Mouse (Mus musculus) right cerebral cortex, postnatal 25 days (tissue): ENCODE results near the gene Wwc1.

Experiments used
- DNase-seq: peaks from one replicate; pipeline ENCODE4 v3.0.0; 2022

The Wwc1 gene

DNA sequence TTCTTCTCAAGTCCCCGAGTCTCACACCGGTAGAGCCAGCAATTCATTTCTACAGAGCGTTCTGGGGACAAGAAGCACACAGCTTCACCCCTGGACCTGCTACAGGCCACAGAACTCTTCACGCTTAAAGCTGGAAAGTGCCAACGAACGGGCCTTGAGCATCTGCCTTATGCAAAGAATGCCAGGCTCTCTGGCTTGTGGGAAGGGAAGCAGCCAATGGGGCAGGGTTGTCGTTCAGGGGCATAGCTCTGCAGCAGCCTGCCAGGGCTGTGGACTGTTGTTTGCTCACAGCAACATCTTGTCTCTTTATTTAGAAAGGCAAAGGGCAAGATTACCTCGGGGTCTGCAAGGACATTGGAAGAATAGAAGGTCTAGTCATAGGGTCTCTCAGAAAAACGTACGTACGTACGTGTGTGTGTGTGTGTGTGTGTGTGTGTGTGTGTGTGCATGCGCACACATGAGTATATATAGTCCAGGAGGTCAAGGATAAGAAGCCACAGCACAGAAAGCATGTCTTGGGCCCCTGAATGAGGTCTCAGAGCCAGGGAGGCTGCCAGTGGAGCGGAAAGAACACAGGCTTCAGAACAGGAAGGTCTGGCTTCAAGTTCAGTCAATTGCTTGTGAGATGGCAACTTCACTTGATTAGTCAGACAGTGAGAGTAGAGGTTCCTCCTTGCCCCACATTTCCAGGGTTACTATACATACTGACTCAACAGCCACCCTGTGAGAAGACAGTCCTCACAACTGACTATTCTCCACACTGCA is 48.0 kb downstream of the Wwc1 start:
- DNase-seq: no peak

DNA sequence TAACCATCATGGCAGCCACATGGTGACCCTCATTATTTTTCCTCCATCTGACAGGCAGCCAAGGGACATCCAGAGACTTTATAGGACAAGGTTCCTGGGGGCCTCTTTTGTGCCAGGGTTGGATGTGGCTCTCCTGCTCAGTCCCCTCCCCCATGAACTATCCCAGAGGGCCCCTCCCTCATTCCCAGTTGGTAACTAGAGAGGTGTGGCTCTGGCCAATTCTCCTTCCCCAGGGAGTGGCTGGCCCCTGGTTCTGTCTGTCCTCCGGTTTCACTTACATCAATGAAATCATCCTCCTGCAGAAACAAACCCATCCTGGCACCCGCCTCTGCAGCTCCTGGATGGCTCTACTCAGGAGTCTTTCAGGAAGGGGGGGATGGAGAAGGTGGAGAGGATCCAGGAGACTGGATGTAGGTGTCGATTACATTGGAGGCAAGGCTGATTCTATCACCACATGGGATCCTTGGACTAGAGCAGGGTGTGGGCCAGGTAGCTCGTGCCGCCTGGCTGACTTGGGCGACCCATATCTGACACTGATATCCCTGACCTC is 49.7 kb downstream of the Wwc1 start:
- no peak for DNase-seq

DNA sequence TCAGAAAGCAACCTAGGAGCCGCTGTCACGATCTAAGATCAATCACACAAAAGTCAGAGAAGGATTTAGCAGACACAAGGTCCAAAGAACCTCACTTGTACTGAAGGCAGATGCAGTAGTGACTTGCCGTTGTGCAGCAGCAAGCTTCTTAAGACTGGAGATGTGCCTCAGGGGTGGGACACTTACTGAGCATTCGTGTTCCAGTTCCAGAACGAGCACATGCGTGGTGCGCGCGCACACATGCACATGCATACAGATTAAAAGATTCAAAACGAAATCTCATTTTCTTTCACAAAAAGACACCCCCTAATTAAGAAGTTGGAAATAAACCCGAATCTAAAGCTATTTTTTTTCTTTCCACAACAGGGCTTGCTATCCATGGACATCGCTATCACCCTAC is 51.9 kb downstream of the Wwc1 start:
- no peak for DNase-seq

DNA sequence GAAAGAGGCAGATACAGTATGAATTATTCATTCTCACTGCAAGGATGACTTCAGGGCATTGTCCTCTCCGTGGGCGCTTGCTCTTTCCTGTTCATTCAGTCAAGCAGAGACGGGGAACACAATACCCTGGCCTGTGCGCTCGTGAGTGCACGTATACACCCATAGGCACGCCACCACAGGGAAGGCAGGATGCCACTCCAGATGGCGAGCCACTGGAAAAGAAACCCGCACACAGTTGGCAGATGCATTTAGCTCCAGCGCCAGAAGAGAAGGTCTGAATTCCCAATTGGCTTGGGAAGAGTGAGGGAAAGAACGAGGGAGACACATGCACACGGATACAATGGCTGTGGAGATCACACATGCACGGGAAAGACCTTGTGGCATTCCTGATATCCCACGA is 53.0 kb downstream of the Wwc1 start:
- DNase-seq: peak; percentile 70

DNA sequence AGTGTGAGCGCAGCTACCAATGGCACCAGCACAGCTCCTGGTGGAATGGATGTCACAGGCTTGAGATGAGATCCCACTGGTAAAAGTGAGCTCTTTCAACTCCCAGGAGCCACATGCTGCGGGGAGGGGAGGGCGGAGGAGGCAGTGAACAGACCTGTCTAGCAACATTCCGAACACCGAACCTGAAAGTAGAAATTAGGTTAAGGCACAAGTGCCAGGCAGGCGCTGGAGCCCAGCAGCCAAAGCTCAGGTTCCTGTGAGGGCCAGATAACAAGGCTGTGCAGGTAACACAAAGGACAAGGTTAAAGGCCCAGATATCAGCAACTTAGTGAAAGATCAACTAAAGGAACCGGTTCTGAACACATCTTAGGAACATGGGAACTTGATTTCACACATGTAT is 54.7 kb downstream of the Wwc1 start:
- DNase-seq: no peak

DNA sequence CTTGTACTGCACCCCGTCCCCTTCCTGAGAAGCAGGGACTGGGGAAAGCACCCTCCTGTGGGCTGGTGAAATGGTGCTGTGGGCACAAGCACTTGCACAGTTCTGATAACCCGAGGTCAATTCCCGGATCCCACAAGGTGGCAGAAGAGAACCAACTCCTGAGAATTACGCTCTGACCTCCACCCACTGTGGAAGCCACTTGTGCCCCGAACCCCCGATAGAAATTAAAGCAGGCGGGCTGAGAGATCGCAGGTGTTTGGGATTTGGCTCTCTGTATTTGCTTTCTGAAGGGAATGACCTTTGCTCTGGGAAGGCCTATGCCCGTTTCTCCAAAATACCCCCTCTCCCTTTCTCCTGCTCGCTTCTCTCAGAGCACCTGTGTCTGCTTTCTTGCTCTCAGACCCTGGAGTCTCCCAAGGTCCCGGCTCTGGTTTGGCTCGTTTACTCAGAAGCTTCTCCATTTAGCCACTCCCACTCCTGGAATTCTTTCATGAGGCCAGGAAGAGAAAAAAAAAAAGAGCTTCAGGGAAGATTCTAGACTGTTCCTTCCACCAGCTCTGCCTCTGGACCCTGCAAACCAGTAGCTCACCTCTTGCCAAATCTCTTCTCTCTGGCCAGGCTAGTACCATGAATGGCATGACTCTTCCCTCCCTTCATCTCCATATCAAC is 58.0 kb downstream of the Wwc1 start:
- no peak for DNase-seq

DNA sequence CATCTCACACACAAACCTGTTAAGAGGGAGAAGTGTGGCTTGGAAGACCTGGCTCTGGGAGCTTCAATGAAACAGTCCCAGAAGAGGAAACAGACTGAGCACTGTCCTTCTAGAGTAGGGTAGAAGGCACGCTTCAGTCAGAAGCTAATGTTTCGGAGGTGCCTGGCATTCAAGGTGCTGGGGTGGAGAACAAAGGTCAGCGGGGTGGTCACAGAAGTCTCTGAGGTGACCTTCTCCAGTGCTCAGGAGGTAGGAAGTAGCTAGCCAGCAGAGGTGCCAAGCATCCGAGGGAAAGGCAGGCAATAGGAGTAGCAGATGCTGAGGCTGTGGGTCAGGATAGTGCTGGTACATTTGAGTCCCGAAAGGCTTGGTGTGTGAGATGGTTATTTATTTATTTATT is 59.6 kb downstream of the Wwc1 start:
- DNase-seq: no peak

DNA sequence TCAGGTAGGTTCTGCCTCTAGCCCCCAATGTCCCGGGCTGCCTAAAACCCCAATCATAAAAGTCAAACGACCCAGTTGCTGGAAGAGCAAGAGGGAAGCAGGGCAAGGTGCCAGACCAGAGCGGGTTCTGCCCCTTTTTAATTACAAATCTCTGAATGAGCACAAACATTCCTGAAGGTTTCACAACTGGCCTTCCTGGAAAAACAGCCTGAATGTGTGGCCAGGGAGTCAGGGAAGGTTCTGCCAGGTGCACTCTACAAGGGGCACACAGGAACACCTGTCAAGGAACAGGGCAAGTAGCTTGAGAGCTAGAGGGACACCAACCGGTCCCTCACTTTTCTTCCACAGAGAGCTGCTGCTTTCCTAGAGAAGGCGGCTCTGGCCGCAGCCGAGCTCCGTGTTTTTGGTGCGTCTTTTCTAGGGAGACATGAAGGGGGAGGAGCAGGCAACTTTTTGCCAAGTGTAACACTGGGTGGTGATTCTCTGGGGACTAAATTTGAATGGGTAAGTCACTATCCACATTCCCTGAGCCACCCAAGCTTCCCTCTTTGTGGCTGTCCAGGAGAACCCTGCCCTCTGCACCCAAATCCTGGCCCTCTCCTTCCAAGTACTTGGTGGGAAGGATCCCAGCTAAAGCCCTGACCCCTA is 60.3 kb downstream of the Wwc1 start:
- DNase-seq: no peak

DNA sequence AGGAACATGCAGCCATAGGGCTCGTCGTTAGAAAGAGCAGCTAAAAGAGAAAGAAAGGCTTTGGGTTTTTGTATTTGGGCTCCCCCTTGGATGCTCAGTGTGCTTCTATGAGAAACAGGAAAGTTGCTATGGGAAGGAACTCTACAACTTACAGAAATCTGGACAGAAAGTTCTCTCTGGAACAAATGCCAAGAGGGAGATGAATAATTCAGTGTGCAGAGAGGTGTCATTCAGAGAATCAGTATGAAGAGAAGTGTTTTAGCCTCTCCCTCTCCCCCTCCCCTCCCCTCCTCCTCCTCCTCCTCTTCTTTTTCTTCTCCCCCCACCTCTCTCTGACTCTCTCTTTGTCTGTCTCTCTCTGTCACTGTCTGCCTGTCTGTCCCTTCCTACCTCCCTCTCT is 60.9 kb downstream of the Wwc1 start:
- no peak for DNase-seq

DNA sequence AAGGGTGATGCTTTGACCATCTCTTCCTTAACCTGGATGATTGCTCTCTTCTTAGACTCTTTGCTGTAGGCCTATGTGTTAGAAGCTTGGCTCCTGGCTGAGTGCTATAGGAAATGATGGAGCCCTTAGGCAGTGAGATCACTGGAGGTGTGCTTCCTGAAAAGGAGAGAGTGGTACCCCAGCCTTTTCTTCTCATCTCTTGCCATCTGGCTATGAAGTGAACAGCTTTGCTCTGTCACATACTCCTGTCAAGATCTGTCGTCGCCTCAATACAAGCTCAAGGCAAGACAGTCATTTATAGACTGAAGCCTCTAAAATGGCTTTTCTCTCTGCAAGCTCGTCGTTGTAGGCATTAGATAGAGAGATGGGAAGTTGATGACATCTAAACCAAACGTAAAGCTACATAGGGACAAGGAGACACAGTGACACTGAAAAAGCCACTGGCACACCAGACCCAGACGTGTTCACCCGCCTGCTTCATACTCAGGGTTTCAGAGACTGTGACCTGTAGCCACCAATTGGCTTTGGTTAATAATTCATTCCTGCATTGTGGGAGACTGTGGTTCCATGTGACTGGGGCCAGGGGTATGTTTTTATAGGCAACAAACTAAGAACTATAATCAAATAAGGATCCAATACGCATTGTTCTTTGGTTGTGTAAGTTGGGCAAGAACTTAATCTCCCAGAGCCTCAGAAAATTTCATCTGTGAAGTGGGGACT is 63.7 kb downstream of the Wwc1 start:
- no peak for DNase-seq

DNA sequence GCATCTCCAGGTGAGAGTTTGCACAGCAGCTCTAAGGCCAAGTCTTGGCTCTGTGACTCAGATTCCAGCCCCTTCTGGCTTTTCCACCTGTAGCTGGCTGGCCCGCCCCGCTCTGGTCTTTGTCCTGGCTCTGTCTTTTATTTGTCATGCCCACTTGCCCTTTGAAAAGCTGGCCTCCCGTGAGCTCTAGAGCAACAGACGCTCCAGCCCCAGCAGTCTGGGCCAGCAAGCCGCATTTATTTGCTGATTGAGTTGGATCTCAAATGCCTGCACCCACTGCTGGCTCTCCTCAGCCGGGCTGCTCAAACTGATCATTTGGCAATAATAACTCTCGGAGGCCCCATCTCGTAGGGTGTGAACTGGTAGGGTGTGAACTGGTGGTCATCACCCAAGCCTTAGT is 64.8 kb downstream of the Wwc1 start:
- no peak for DNase-seq

DNA sequence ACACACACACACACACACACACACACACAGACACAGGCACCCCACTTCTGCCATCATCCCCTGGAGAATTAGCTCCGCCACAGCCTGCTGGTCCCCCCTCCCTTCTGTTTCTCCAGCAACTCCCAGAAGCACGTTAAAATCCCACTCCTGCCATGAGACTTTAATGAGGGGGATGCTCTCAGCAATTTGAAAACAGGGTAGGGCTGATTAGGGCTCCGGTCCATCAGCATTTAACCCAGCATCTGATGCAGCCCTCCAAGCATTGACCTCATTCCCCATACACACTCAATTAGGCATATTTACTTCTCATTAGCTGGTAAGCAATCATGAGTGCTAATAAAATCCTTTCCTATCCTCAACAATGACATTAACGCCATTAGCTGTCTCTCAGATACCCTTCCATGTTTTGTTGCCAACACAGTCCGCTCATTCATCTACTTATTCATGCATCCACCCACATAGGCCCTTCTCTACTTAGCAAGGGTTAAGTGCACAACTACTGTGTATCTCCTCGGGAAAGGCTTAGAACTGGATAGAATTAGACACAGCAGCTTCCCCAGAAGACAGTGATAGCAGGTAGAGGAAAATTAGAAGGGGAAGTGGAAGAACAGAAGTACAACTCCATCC is 66.8 kb downstream of the Wwc1 start:
- no peak for DNase-seq

DNA sequence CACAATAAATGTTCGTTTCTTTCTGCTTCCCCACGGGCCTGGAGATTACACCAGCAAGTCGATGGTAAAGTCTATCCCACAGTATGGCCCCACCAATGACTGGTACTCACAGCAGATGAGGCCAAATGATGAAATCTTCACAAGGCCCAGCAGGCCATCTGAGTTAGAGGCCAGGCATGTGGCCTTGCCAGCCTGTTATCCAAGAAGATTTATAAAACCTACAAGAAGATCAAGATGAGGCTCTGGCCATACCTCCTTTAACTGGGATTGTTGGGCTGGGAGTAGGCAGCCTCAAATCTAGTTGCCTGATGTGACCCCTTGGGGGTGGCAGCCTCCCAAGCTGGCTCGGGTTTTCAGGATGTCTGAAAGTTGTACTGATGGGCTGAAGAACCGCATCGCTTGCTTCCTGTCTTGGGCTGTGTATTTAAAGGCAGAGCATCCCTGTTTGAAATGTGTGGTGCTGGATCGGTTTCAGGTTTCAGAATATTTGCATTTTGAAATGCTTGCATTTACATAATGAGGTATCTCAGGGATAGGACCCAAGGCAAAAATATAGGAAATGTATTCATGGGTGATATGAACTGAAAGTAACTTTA is 75.3 kb downstream of the Wwc1 start:
- DNase-seq: no peak

DNA sequence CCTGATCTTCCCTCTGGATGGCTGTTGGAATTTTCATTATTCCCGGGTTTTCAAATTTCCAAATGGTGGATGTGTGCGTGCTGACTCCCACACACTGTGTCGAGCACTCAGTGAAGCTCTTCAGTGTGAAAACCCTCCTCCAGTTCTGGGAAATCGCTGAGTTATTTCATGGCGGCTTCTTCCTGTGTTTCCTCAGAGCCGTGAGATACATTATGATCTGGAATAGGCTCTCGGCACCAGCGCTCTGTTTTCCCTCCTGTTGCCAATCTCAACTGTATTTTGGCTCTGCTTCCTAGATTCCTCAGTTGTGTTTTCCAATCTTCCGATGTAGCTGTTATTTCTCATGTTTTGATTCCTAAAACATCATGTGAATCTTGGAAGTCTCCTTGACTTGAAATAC is 77.2 kb downstream of the Wwc1 start:
- peak; percentile 37 for DNase-seq

DNA sequence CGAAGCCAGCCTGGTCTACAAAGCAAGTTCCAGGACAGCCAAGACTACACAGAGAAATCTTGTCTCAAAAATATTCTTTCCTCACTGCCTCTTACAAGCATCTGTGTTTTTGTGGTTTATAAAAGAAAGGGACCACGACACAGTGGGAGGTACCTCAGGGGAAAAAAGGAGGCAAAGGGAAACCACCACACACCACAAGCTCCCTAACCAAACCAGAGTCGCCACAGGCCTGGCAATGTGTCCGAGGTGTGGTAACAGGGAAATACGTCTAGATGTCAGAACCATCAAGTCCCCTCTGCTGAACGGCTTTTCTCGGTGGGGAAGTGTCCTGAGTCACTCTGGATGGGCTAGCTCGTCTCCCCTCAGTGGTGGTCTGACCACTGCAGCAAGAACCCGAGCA is 80.4 kb downstream of the Wwc1 start:
- no peak for DNase-seq

DNA sequence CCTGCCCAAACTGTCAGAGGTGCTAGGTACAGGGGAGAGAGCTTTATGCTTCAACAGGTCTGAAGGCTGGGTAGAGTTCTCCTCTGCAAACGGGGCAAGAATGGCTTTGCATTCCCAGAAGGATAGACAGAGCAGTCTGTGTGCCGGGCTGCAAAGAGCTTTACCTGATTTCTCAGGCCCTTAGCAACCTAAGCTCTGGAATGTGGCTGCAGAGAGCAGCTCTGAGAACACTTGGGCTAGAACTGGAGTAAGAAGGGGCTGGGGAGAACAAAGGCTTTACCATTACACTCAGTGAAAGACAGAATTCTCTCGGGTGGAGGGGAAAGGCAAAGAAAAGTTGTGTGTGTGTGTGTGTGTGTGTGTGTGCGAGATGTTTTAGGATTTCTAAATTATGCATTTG is 86.9 kb downstream of the Wwc1 start:
- no peak for DNase-seq

DNA sequence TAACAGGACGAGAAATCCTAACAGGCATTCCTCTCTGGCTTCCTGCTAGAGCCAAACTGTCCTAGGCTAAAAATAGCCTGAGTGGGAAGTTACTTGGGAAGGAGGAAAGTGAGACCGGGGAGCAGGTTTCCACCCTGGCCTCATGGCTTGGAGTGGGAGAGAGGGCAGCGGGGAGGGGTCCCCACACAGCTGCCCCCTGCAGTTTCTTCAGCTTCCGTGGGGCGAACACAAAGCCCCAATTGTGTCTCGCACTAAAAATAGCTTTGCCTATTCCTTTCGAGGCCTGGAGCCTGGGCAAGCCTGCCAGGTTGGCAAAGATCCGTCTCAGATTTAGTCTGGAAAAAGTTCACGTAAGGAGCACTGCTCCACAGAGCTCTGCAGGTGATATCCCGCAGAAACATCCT is 87.3 kb downstream of the Wwc1 start:
- peak; percentile 48 for DNase-seq

DNA sequence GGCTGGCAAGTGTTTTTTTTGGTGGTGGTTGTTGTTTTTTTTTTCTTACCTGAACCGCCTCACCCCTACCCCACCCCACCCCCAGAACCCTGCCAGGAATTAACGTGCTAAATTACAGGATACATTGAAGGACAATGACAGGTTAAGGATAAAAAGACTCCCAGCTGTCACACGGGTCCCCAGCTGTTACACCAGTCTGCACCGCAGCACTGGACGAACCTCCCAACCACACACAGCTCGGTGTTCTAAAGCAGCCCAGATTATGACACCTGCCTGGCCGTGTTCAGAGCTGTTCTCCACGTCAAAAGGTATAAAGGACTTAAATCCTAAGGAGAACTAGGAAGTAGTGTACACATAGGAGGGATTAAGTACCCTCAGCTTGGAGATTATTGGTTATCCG is 88.0 kb downstream of the Wwc1 start:
- DNase-seq: no peak

DNA sequence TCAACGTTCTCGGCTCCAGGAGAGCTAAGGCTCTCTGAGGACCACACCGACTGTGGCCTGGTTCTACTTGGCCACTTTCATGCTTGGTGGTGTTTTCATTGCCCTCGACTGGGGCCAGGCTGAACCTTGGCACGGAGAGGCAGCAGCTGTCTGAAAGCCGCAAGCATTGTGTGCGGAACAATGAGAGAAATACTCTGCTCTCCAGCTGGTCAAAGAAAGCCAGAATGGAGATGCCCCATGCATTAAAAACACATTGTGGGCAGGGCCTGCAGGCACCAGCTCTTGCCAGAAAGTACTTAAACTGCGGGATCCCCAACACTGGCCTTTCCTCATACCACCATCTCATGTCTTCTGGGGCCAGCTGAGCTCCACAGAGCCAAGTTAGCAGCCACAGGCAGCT is 91.5 kb downstream of the Wwc1 start:
- DNase-seq: no peak

DNA sequence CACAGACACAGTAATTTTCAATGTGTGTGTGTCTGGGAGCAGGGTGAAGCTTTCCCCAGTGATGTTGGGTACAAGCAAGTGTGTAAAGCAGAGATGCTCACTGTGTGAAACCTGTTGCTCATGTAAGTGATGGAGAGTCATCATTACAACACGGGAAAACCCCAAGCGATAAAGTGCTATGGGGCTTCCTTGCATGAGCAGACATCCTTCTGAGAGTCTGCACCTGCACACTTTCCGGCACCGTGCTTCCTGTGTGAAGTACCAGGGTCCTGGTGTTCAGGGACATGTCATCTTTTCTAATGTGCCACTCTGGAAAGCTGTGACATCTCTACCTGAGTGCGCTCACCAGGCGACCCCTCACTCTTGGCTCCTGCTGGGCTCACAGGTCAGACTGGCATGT is 97.5 kb downstream of the Wwc1 start:
- DNase-seq: no peak

DNA sequence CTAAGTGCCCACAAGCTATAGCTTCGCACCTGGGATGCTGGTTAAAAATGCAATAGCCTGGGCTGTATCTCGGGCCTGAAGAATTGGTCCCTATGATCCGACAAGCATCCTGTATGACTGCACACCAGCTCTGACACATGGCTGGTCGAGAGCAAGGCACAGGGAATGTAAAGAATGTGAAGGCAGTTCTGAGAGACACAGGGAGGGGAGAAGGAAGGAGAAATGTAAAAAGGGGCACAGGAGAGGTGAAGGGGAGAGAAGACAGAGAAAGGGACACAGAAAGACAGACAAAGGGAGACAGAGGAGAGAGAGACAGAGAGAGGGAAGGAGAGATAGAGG is 101.8 kb downstream of the Wwc1 start:
- no peak for DNase-seq
